Mouse (Mus musculus) embryonic facial prominence, embryonic 12.5 days (tissue): ENCODE measurements at regions not wholly inside any gene's neighbourhood (a gene's known extent, or its start where the extent isn't known, plus 50 kb on each side); places are given as distances from the start of the nearest gene placed in this dataset.

Experiments
- ATAC-seq: fragments of 200-750 bp; cut with Nextera tagmentation; 2 replicates; pipeline ENCODE4 v1.8.0; 2017; ENCODE audit not compliant: insufficient number of reproducible peaks, insufficient read depth, low FRiP score, low TSS enrichment
- H3K27ac ChIP-seq: fragments of 300-500 bp; sonication (generic); 2 replicates; pipeline ENCODE4 v1.5.1; 2016; ENCODE audit warnings: mild to moderate bottlenecking
- H3K27me3 ChIP-seq: fragments of 300-500 bp; sonication (generic); 2 replicates; pipeline ENCODE4 v1.6.1; 2016; ENCODE audit warnings: mild to moderate bottlenecking, moderate library complexity
- H3K36me3 ChIP-seq: fragments of 300-500 bp; sonication (generic); 2 replicates; pipeline ENCODE4 v1.6.1; 2016; ENCODE audit warnings: mild to moderate bottlenecking
- H3K4me1 ChIP-seq: fragments of 300-500 bp; sonication (generic); 2 replicates; pipeline ENCODE4 v1.6.1; 2016
- H3K4me2 ChIP-seq: fragments of 300-500 bp; sonication (generic); replicated peaks from 2 replicates; pipeline ENCODE4 v1.6.1; 2016; ENCODE audit warnings: mild to moderate bottlenecking, moderate library complexity
- H3K4me3 ChIP-seq: fragments of 300-500 bp; sonication (generic); 2 replicates; pipeline ENCODE4 v1.5.1; 2016; ENCODE audit warnings: mild to moderate bottlenecking
- H3K9ac ChIP-seq: fragments of 300-500 bp; sonication (generic); 2 replicates; pipeline ENCODE4 v1.6.1; 2016; ENCODE audit warnings: mild to moderate bottlenecking, moderate library complexity
- H3K9me3 ChIP-seq: fragments of 300-500 bp; sonication (generic); 2 replicates; pipeline ENCODE4 v1.6.1; 2016; ENCODE audit warnings: mild to moderate bottlenecking, moderate library complexity
- WGBS: fragments of 180-500 bp; shearing (Covaris S2); methylation state at CpG from one replicate; pipeline ENCODE4 v1.1.7; 2016; 5-methylcytosine and 5-hydroxymethylcytosine counted together

DNA sequence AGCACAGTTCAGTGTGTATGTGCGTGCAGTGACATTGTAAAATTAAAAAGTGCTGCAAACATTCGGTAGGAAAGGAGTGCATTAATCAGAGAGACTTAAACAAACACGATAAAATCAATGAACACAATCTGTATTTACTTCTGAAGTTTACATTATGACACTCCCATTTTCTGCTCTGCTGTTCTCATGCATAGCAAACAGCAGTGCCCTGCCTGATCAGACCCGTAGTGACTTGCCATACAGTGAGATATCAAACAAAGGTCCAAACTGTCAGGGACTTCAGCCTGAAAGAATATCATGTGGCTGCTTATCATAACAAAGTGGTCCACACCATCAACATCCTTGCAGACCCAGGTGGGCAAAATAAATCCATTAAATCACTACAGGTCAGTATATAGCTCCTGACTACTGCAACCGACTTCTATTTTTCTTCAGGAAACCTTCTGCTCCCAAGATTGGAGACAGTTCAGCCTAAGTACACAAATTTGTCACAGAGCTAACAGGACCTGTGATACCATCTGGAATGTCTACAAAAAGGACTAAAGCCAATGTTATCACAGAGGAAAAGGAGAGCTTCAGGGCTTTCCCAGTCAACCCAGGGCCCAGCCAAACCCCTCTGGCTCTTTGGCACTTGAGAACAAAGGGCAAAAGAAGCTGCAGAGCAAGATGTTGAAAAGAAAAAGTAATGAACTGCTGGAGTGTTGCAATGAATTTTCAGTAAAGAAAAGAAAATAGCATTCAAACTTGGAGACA, 495.8 kb downstream of the Trib2 start:
- Histone ChIP-seq H3K4me3 (no peak overlapping the region), H3K4me2 (no peak overlapping the region), H3K4me1 (no peaks in the 10 kb centered on the region), H3K9ac (no peak overlapping the region), H3K27ac (no peak overlapping the region), H3K36me3 (no peaks in the 10 kb centered on the region), H3K9me3 (no peaks in the 10 kb centered on the region), H3K27me3 (no peaks in the 10 kb centered on the region)
- no peak for ATAC-seq
- 68% methylated on average over 5 of the region's 5 CpGs for WGBS

- Histone ChIP-seq H3K27ac (no peak overlapping the region), H3K27me3 (no peaks in the 10 kb centered on the region), H3K4me1 (no peaks in the 10 kb centered on the region), H3K36me3 (no peaks in the 10 kb centered on the region), H3K9me3 (no peaks in the 10 kb centered on the region), H3K4me2 (no peak overlapping the region), H3K9ac (no peak overlapping the region), H3K4me3 (no peak overlapping the region)
- 68% methylated on average over 1 of the region's 1 CpGs for WGBS
- no peak for ATAC-seq
Observed at GRCm38 (mm10) chr12:15319647-15320046, 497.1 kb downstream of the Trib2 start.

DNA sequence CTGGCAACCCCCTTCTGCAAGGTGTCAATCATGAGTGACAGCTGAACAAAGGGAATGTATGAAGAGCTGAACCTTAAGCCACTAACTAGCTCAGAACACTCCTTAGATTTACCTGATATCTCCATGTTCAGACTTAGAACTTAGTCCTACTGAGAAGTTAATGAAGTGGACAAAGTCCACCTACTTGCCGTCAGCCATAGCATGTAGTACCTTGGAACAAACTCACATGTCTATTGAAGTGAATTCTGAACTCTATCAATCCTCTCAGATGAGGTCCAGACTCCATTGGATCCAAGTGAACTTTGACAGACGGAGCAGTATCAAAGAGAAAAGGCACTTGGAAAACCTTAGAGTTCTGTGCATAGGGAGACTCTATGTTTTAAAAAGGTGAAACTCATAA, 521.8 kb downstream of the Trib2 start:
- H3K4me1 ChIP-seq, result no peaks in the 10 kb centered on the region
- no peaks in the 10 kb centered on the region for H3K36me3 ChIP-seq
- H3K27me3 ChIP-seq, result no peaks in the 10 kb centered on the region
- H3K27ac ChIP-seq, result no peak overlapping the region
- no peak overlapping the region for H3K4me2 ChIP-seq
- H3K9me3 ChIP-seq, result no peaks in the 10 kb centered on the region
- ATAC-seq, result no peak
- no peak overlapping the region for H3K9ac ChIP-seq
- 92% methylated on average over 2 of the region's 2 CpGs for WGBS
- H3K4me3 ChIP-seq, result no peak overlapping the region

DNA sequence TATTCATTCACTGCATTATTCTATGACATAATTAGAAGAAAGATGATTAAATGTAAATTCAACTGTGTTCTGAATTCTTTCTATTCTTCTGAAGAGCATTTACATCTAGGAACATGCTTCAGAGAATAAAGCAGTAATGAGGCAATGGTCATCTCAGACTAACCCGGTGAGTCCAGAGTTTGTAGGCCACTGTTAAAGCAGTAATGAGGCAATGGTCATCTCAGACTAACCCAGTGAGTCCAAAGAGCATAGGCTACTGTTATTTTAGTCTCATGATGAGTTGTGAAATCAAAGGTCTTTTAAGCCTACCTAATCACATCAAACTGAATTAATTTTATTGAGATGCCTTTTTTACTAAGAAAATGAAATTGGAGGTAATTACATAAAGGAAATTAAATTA, 554.6 kb downstream of the Trib2 start:
- Histone ChIP-seq H3K4me1 (no peaks in the 10 kb centered on the region), H3K4me2 (no peak overlapping the region), H3K9ac (no peak overlapping the region), H3K27me3 (no peaks in the 10 kb centered on the region), H3K9me3 (no peaks in the 10 kb centered on the region), H3K36me3 (no peaks in the 10 kb centered on the region), H3K4me3 (no peak overlapping the region), H3K27ac (no peak overlapping the region)
- ATAC-seq, result no peak
- 92% methylated on average over 1 of the region's 1 CpGs for WGBS

- H3K9ac ChIP-seq, result no peak overlapping the region
- no peaks in the 10 kb centered on the region for H3K27me3 ChIP-seq
- no peak overlapping the region for H3K4me2 ChIP-seq
- no peak overlapping the region for H3K27ac ChIP-seq
- 83% methylated on average over 1 of the region's 1 CpGs for WGBS
- H3K4me1 ChIP-seq, result no peaks in the 10 kb centered on the region
- H3K9me3 ChIP-seq, result no peaks in the 10 kb centered on the region
- H3K36me3 ChIP-seq, result no peaks in the 10 kb centered on the region
- no peak overlapping the region for H3K4me3 ChIP-seq
- no peak for ATAC-seq
Observed at GRCm38 (mm10) chr12:15261604-15262003, 555.1 kb downstream of the Trib2 start.

DNA sequence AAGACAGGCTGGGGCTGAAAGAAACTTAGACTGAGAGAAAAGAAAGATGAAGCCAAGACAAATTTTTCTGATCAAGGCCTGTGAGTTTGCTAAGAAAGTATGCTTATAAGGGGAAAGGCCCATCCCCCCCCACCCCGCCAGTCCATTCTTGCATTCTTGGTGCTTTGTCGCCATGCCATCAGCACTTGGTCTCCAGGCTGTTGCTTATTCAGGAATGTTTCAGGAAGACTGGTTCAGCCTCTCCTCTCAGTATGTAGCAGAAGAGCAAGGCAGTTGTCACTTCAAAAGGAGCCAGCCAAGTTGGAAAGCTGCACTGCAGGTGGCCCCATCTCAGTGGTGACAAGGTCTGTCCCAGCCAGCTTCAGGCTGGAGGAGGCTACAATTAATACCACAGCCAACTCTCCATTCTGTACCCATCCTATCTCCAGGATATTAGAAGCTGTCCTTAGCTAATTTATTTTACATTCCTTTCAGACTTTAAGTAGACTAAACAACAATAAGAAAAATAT, 555.8 kb downstream of the Trib2 start:
- Histone ChIP-seq H3K36me3 (no peaks in the 10 kb centered on the region), H3K4me3 (no peak overlapping the region), H3K9ac (no peak overlapping the region), H3K27ac (no peak overlapping the region), H3K27me3 (no peaks in the 10 kb centered on the region), H3K4me2 (no peak overlapping the region), H3K4me1 (no peaks in the 10 kb centered on the region), H3K9me3 (no peaks in the 10 kb centered on the region)
- no peak for ATAC-seq
- WGBS, result 71% methylated on average over 2 of the region's 2 CpGs

- Histone ChIP-seq H3K9ac (no peak overlapping the region), H3K4me3 (no peak overlapping the region), H3K4me2 (no peak overlapping the region), H3K4me1 (no peaks in the 10 kb centered on the region), H3K36me3 (no peaks in the 10 kb centered on the region), H3K27me3 (no peaks in the 10 kb centered on the region), H3K27ac (no peak overlapping the region), H3K9me3 (no peaks in the 10 kb centered on the region)
- no peak for ATAC-seq
- WGBS, result 83% methylated on average over 4 of the region's 4 CpGs
Observed at GRCm38 (mm10) chr12:15244966-15245365, 571.8 kb downstream of the Trib2 start.

- no peak overlapping the region for H3K9ac ChIP-seq
- no peaks in the 10 kb centered on the region for H3K27me3 ChIP-seq
- no peak; the same call in 1 of the 2 replicates for ATAC-seq
- 85% methylated on average over 5 of the region's 5 CpGs for WGBS
- no peak overlapping the region for H3K27ac ChIP-seq
- H3K4me2 ChIP-seq, result no peak overlapping the region
- no peaks in the 10 kb centered on the region for H3K4me1 ChIP-seq
- H3K36me3 ChIP-seq, result no peaks in the 10 kb centered on the region
- H3K4me3 ChIP-seq, result no peak overlapping the region
- H3K9me3 ChIP-seq, result no peaks in the 10 kb centered on the region
Observed at GRCm38 (mm10) chr12:15222497-15223170, 594.1 kb downstream of the Trib2 start.

GRCm38 (mm10) chr12:15218504-15218903, 598.2 kb downstream of the Trib2 start:
- H3K4me2 ChIP-seq, result no peak overlapping the region
- ATAC-seq, result no peak
- H3K36me3 ChIP-seq, result no peaks in the 10 kb centered on the region
- no peak overlapping the region for H3K4me3 ChIP-seq
- no peak overlapping the region for H3K27ac ChIP-seq
- no peaks in the 10 kb centered on the region for H3K9me3 ChIP-seq
- 80% methylated on average over 8 of the region's 8 CpGs for WGBS
- H3K4me1 ChIP-seq, result no peaks in the 10 kb centered on the region
- H3K9ac ChIP-seq, result no peak overlapping the region
- H3K27me3 ChIP-seq, result no peaks in the 10 kb centered on the region

GRCm38 (mm10) chr12:15216180-15216579, 600.5 kb downstream of the Trib2 start:
- H3K27ac ChIP-seq, result no peak overlapping the region
- H3K9ac ChIP-seq, result no peak overlapping the region
- no peaks in the 10 kb centered on the region for H3K4me1 ChIP-seq
- H3K9me3 ChIP-seq, result no peaks in the 10 kb centered on the region
- no peak for ATAC-seq
- no peak overlapping the region for H3K4me2 ChIP-seq
- 59% methylated on average over 3 of the region's 3 CpGs for WGBS
- H3K27me3 ChIP-seq, result no peaks in the 10 kb centered on the region
- H3K4me3 ChIP-seq, result no peak overlapping the region
- H3K36me3 ChIP-seq, result no peaks in the 10 kb centered on the region

GRCm38 (mm10) chr12:15174411-15175041, 642.2 kb downstream of the Trib2 start:
- 56% methylated on average over 6 of the region's 6 CpGs for WGBS

GRCm38 (mm10) chr12:15162605-15163004, 654.1 kb downstream of the Trib2 start:
- Histone ChIP-seq H3K9me3 (no peaks in the 10 kb centered on the region), H3K4me3 (no peak overlapping the region), H3K27me3 (no peaks in the 10 kb centered on the region), H3K27ac (no peak overlapping the region), H3K9ac (no peak overlapping the region), H3K4me1 (no peaks in the 10 kb centered on the region), H3K4me2 (no peak overlapping the region), H3K36me3 (no peaks in the 10 kb centered on the region)
- 79% methylated on average over 5 of the region's 5 CpGs for WGBS
- no peak for ATAC-seq

More at GRCm38 (mm10) chr12:15174411-15175041, 642.2 kb downstream of the Trib2 start:
- Histone ChIP-seq H3K4me3 (no peak overlapping the region), H3K27me3 (no peaks in the 10 kb centered on the region), H3K4me2 (no peak overlapping the region), H3K9me3 (no peaks in the 10 kb centered on the region), H3K4me1 (no peaks in the 10 kb centered on the region), H3K27ac (no peak overlapping the region), H3K9ac (no peak overlapping the region), H3K36me3 (no peaks in the 10 kb centered on the region)
- ATAC-seq, result no peak
